In genomic region chr2:170152856-170153255, GRCm38 (mm10) we compare ENCODE assay signal across 8 mouse cellular contexts. TPM values are rescaled to one million over a fixed set of nuclear protein-coding genes. Genes with fewer than 3 reads are reported as not detected.
DNase-seq lines count a peak whose midpoint lies in the region; ATAC-seq lines count a peak whose summit lies in the region.

No protein-coding gene starts in this region.

- 30% methylated on average over 7 of the region's 7 CpGs for WGBS in midbrain, embryonic 13.5 days
- WGBS in midbrain, embryonic 14.5 days: 29% methylated on average over 7 of the region's 7 CpGs
- WGBS in neural tube, embryonic 14.5 days: 33% methylated on average over 7 of the region's 7 CpGs

- peaks cover 7% of the 10 kb centered on the region; the same call in 1 of the 2 replicates for H3K27me3 ChIP-seq in midbrain, embryonic 13.5 days
- H3K27me3 ChIP-seq in midbrain, embryonic 14.5 days (ENCODE audit: control insufficient read depth, insufficient read depth, low read length): no peaks in the 10 kb centered on the region
- no peaks in the 10 kb centered on the region for H3K27me3 ChIP-seq in neural tube, embryonic 14.5 days (ENCODE audit: control insufficient read depth, insufficient read depth, low read length)

- no peak for ATAC-seq in midbrain, embryonic 13.5 days
- no peak for ATAC-seq in midbrain, embryonic 14.5 days (ENCODE audit: low FRiP score, low TSS enrichment)
- no peak for ATAC-seq in neural tube, embryonic 14.5 days (ENCODE audit: low read depth)

- H3K4me1 ChIP-seq in midbrain, embryonic 13.5 days (replicated peaks): peaks cover 22% of the 10 kb centered on the region
- peaks cover 13% of the 10 kb centered on the region; the same call in 1 of the 2 replicates for H3K4me1 ChIP-seq in midbrain, embryonic 14.5 days (ENCODE audit: control insufficient read depth, insufficient read depth, low read length)
- 0 out of 2 replicates have a peak, but pooled peaks cover 4% of the 10 kb centered on the region for H3K4me1 ChIP-seq in neural tube, embryonic 14.5 days (ENCODE audit: control insufficient read depth, insufficient read depth, low read length)

- 0 out of 2 replicates have a peak overlapping the region, but pooled peaks have one; percentile 52 for H3K4me2 ChIP-seq in midbrain, embryonic 13.5 days (replicated peaks)
- H3K4me2 ChIP-seq in midbrain, embryonic 14.5 days (ENCODE audit: low read length): no peak overlapping the region
- H3K4me2 ChIP-seq in neural tube, embryonic 14.5 days (ENCODE audit: low read depth, low read length): peak overlapping the region; percentile 39; the same call in 1 of the 2 replicates

- H3K4me3 ChIP-seq in midbrain, embryonic 13.5 days (replicated peaks): no peak overlapping the region
- no peak overlapping the region for H3K4me3 ChIP-seq in midbrain, embryonic 14.5 days (replicated peaks; ENCODE audit: low read depth, low read length)
- no peak overlapping the region for H3K4me3 ChIP-seq in neural tube, embryonic 14.5 days (ENCODE audit: low read depth, low read length)

- DNase-seq in adrenal gland, adult (ENCODE audit: inconsistent age in 2 of 2, low spot score in 1 of 2): peak; percentile 32 to 79
- no peak for DNase-seq in adrenal gland, adult 8-10 months
- no peak for DNase-seq in midbrain, embryonic 14.5 days
- peak; percentile 60 for DNase-seq in induced T-regulatory cell, adult 2 months (ENCODE audit: low read depth)
- DNase-seq in urinary bladder, adult 18-20 months (ENCODE audit: low spot score in 2 of 2): no peak
- DNase-seq in right cerebral cortex, postnatal 14 days: no peak

- H3K27ac ChIP-seq in midbrain, embryonic 13.5 days: no peak overlapping the region
- H3K27ac ChIP-seq in midbrain, embryonic 14.5 days (replicated peaks; ENCODE audit: low read depth, low read length): no peak overlapping the region
- no peak overlapping the region for H3K27ac ChIP-seq in neural tube, embryonic 14.5 days (ENCODE audit: low read depth, low read length)

- no peaks in the 10 kb centered on the region for H3K9me3 ChIP-seq in midbrain, embryonic 13.5 days
- no peaks in the 10 kb centered on the region for H3K9me3 ChIP-seq in midbrain, embryonic 14.5 days (ENCODE audit: control insufficient read depth, low read length)
- no peaks in the 10 kb centered on the region for H3K9me3 ChIP-seq in neural tube, embryonic 14.5 days (ENCODE audit: control insufficient read depth, low read length)

- H3K9ac ChIP-seq in midbrain, embryonic 13.5 days (replicated peaks): no peak overlapping the region
- H3K9ac ChIP-seq in midbrain, embryonic 14.5 days (replicated peaks; ENCODE audit: low read length): no peak overlapping the region
- no peak overlapping the region for H3K9ac ChIP-seq in neural tube, embryonic 14.5 days (replicated peaks; ENCODE audit: low read depth, low read length)

- no peaks in the 10 kb centered on the region for H3K36me3 ChIP-seq in midbrain, embryonic 13.5 days
- no peaks in the 10 kb centered on the region for H3K36me3 ChIP-seq in midbrain, embryonic 14.5 days (ENCODE audit: control insufficient read depth, insufficient read depth, low read length)
- H3K36me3 ChIP-seq in neural tube, embryonic 14.5 days (ENCODE audit: control insufficient read depth, insufficient read depth, low read length): no peaks in the 10 kb centered on the region

RNA-seq across cellular contexts. Expression of gene Zfp217, which starts 5.0 kb away (rescaled TPM):
- 10 to 100 TPM; 23.0 to 38.9 (median 32.6) TPM for total RNA-seq in adrenal gland, adult 8-10 months (2022)
- 1.8 and 1.9 TPM in 2 replicates for polyA plus RNA-seq in midbrain, embryonic 13.5 days (2015; fragmentation: Nextera tagmentation; extraction: Ambion mirVana)
- 1.8 TPM in 2 replicates for polyA plus RNA-seq in midbrain, embryonic 14.5 days (2014; fragmentation: Nextera tagmentation; extraction: Ambion mirVana)
- 1.1 and 2.4 TPM in 2 replicates for polyA plus RNA-seq in neural tube, embryonic 14.5 days (2014; fragmentation: Nextera tagmentation; extraction: Ambion mirVana)

Comparison
In these comparisons a context has a peak if more than half of its experiments do, and no peak if none do; other contexts are left out.
1. DNase-seq: peak in adrenal gland, adult (2 of 2) and induced T-regulatory cell, adult 2 months (single experiment); none in adrenal gland, adult 8-10 months (single experiment), midbrain, embryonic 14.5 days (single experiment), urinary bladder, adult 18-20 months (0 of 2) and right cerebral cortex, postnatal 14 days (single experiment).